ENCODE assay signal across 8 mouse cellular contexts in genomic region chr5:30155395-30155792, GRCm38 (mm10). TPM values are rescaled to one million over a fixed set of nuclear protein-coding genes. Genes with fewer than 3 reads are reported as not detected.
A peak's percentile ranks its signal among the peaks of the same experiment; 100 is the strongest.
DNase-seq lines count a peak whose midpoint lies in the region; ATAC-seq lines count a peak whose summit lies in the region.

No protein-coding gene starts in this region.

- H3K4me2 ChIP-seq in heart, embryonic 14.5 days (ENCODE audit: low read length): peak overlapping the region; percentile 83

- peak overlapping the region; percentile 68 to 82 for H3K4me3 ChIP-seq in heart, embryonic 14.5 days (ENCODE audit: control insufficient read depth in 1 of 2, insufficient read depth in 1 of 2, low read depth in 1 of 2, low read length in 2 of 2)
- H3K4me3 ChIP-seq in hindbrain, embryonic 10.5 days: peak overlapping the region; percentile 90

- H3K9ac ChIP-seq in heart, embryonic 14.5 days (ENCODE audit: low read length): peak overlapping the region; percentile 91

- DNase-seq in heart, postnatal 10 days: no peak
- no peak for DNase-seq in hindbrain, embryonic 10.5 days (ENCODE audit: low spot score)
- DNase-seq in left cerebral cortex, postnatal 36 days (ENCODE audit: low spot score in 2 of 2): no peak
- no peak for DNase-seq in layer of hippocampus, adult 11-12 months (ENCODE audit: low spot score)
- no peak for DNase-seq in adipocyte (ENCODE audit: low spot score)

- H3K9me3 ChIP-seq in heart, embryonic 14.5 days (ENCODE audit: control insufficient read depth, low read length): no peaks in the 10 kb centered on the region
- no peaks in the 10 kb centered on the region for H3K9me3 ChIP-seq in hindbrain, embryonic 10.5 days

- no peaks in the 10 kb centered on the region for H3K27me3 ChIP-seq in heart, embryonic 14.5 days (ENCODE audit: control insufficient read depth, insufficient read depth, low read length)
- H3K27me3 ChIP-seq in hindbrain, embryonic 10.5 days (ENCODE audit: insufficient read depth, poor library complexity, severe bottlenecking): no peaks in the 10 kb centered on the region

- peaks cover 0 to 36% of the 10 kb centered on the region in 2 experiments; a peak in 3 of 4 replicates for H3K4me1 ChIP-seq in heart, embryonic 14.5 days (ENCODE audit: control insufficient read depth in 2 of 2, insufficient read depth in 2 of 2, low read length in 2 of 2)
- peaks cover 13% of the 10 kb centered on the region for H3K4me1 ChIP-seq in hindbrain, embryonic 10.5 days (replicated peaks)

- intact Hi-C loops in heart, postnatal 10 days (cut with DNase I): no loop called here
- intact Hi-C loops in left cerebral cortex, postnatal 36 days (cut with DNase I): no loop called here

- under 1% methylated on average over 31 of the region's 31 CpGs for WGBS in heart, embryonic 14.5 days
- WGBS in hindbrain, embryonic 10.5 days: under 1% methylated on average over 31 of the region's 31 CpGs

- ATAC-seq in heart, embryonic 14.5 days (ENCODE audit: insufficient number of reproducible peaks, insufficient read depth, low FRiP score, low read depth): peak; percentile 29; the same call in 1 of the 2 replicates
- ATAC-seq in activated CD4-positive, CD25-positive, alpha-beta regulatory T cell, adult 4 months: peak; percentile 21
- ATAC-seq in megakaryocyte-erythroid progenitor cell, adult 5-6 weeks (replicated peaks; ENCODE audit: low FRiP score, low TSS enrichment, poor library complexity, severe bottlenecking): peak; percentile 35

- H3K27ac ChIP-seq in heart, embryonic 14.5 days (replicated peaks in 1 of 2; ENCODE audit: control insufficient read depth in 1 of 2, insufficient read depth in 1 of 2, low read depth in 2 of 2, low read length in 2 of 2): peak overlapping the region; percentile 93 to 98
- H3K27ac ChIP-seq in hindbrain, embryonic 10.5 days: peak overlapping the region; percentile 99

- peaks cover 17% of the 10 kb centered on the region; the same call in 1 of the 2 replicates for H3K36me3 ChIP-seq in heart, embryonic 14.5 days (ENCODE audit: control insufficient read depth, insufficient read depth, low read length)
- no peaks in the 10 kb centered on the region for H3K36me3 ChIP-seq in hindbrain, embryonic 10.5 days

RNA-seq across cellular contexts. Expression of gene Hadhb, which starts 0.3 kb away (rescaled TPM):
- polyA plus RNA-seq in heart, embryonic 14.5 days (2014; fragmentation: Nextera tagmentation; extraction: Ambion mirVana): 421 and 422 TPM in 2 replicates
- 1,000 to 10,000 TPM; 1,544 to 1,693 TPM for total RNA-seq in heart, postnatal 10 days (2021)
- polyA plus RNA-seq in activated CD4-positive, CD25-positive, alpha-beta regulatory T cell, adult 4 months (2017; shearing (Covaris generic)): 100 to 1,000 TPM; 111 to 127 TPM
- 93.0 and 100 TPM in 2 replicates for polyA plus RNA-seq in hindbrain, embryonic 10.5 days (2016; fragmentation: Nextera tagmentation; extraction: Ambion mirVana)
- total RNA-seq in megakaryocyte-erythroid progenitor cell, adult 5-6 weeks (2014; fragmentation: Nextera tagmentation): 85.5 and 94.8 TPM in 2 replicates
- 65.4 and 79.4 TPM in 2 replicates for total RNA-seq in megakaryocyte-erythroid progenitor cell, adult 5-6 weeks (2017)
- total RNA-seq in left cerebral cortex, postnatal 36 days (2021): 10 to 100 TPM; 80.3 to 81.5 TPM

RNA-seq across cellular contexts. Expression of gene Hadha, which starts 0.4 kb away (rescaled TPM):
- 223 and 246 TPM in 2 replicates for polyA plus RNA-seq in heart, embryonic 14.5 days (2014; fragmentation: Nextera tagmentation; extraction: Ambion mirVana)
- total RNA-seq in heart, postnatal 10 days (2021): 1,000 to 10,000 TPM; 1,297 to 1,510 TPM
- 10 to 100 TPM; 68.8 to 80.0 TPM for polyA plus RNA-seq in activated CD4-positive, CD25-positive, alpha-beta regulatory T cell, adult 4 months (2017; shearing (Covaris generic))
- 93.9 and 94.9 TPM in 2 replicates for polyA plus RNA-seq in hindbrain, embryonic 10.5 days (2016; fragmentation: Nextera tagmentation; extraction: Ambion mirVana)
- 116 and 125 TPM in 2 replicates for total RNA-seq in megakaryocyte-erythroid progenitor cell, adult 5-6 weeks (2014; fragmentation: Nextera tagmentation)
- total RNA-seq in megakaryocyte-erythroid progenitor cell, adult 5-6 weeks (2017): 157 TPM in 2 replicates
- total RNA-seq in left cerebral cortex, postnatal 36 days (2021): 10 to 100 TPM; 63.4 to 66.5 TPM

RNA-seq across cellular contexts. Expression of gene 3110082J24Rik, which starts 49.5 kb away (rescaled TPM):
- not detected in 2 replicates for polyA plus RNA-seq in heart, embryonic 14.5 days (2014; fragmentation: Nextera tagmentation; extraction: Ambion mirVana)
- not detected for total RNA-seq in heart, postnatal 10 days (2021)
- polyA plus RNA-seq in activated CD4-positive, CD25-positive, alpha-beta regulatory T cell, adult 4 months (2017; shearing (Covaris generic)): not detected
- 2.2 and 4.9 TPM in 2 replicates for polyA plus RNA-seq in hindbrain, embryonic 10.5 days (2016; fragmentation: Nextera tagmentation; extraction: Ambion mirVana)
- total RNA-seq in megakaryocyte-erythroid progenitor cell, adult 5-6 weeks (2014; fragmentation: Nextera tagmentation): not detected in 2 replicates
- total RNA-seq in megakaryocyte-erythroid progenitor cell, adult 5-6 weeks (2017): not detected in 2 replicates
- total RNA-seq in left cerebral cortex, postnatal 36 days (2021): 1 to 10 TPM; 3.1 to 3.3 TPM

RNA-seq across cellular contexts. Expression of gene Adgrf3, which starts 50.1 kb away (rescaled TPM):
- 0.45 and 0.86 TPM in 2 replicates for polyA plus RNA-seq in heart, embryonic 14.5 days (2014; fragmentation: Nextera tagmentation; extraction: Ambion mirVana)
- under 1 TPM; 0.42 to 0.45 TPM for total RNA-seq in heart, postnatal 10 days (2021)
- polyA plus RNA-seq in activated CD4-positive, CD25-positive, alpha-beta regulatory T cell, adult 4 months (2017; shearing (Covaris generic)): not detected
- polyA plus RNA-seq in hindbrain, embryonic 10.5 days (2016; fragmentation: Nextera tagmentation; extraction: Ambion mirVana): not detected in 2 replicates
- not detected in 2 replicates for total RNA-seq in megakaryocyte-erythroid progenitor cell, adult 5-6 weeks (2014; fragmentation: Nextera tagmentation)
- 0.34 TPM in 1 of 2 replicates, not detected in the other for total RNA-seq in megakaryocyte-erythroid progenitor cell, adult 5-6 weeks (2017)
- not detected for total RNA-seq in left cerebral cortex, postnatal 36 days (2021)

RNA-seq across cellular contexts. Expression of gene Garem2, which starts 50.4 kb away (rescaled TPM):
- polyA plus RNA-seq in heart, embryonic 14.5 days (2014; fragmentation: Nextera tagmentation; extraction: Ambion mirVana): 0.26 and 0.30 TPM in 2 replicates
- under 1 TPM; 0.22 to 0.26 TPM for total RNA-seq in heart, postnatal 10 days (2021)
- not detected for polyA plus RNA-seq in activated CD4-positive, CD25-positive, alpha-beta regulatory T cell, adult 4 months (2017; shearing (Covaris generic))
- polyA plus RNA-seq in hindbrain, embryonic 10.5 days (2016; fragmentation: Nextera tagmentation; extraction: Ambion mirVana): 7.2 and 22.7 TPM in 2 replicates
- total RNA-seq in megakaryocyte-erythroid progenitor cell, adult 5-6 weeks (2014; fragmentation: Nextera tagmentation): not detected in 2 replicates
- total RNA-seq in megakaryocyte-erythroid progenitor cell, adult 5-6 weeks (2017): 0.47 TPM in 1 of 2 replicates, not detected in the other
- 10 to 100 TPM; 12.0 to 13.0 TPM for total RNA-seq in left cerebral cortex, postnatal 36 days (2021)

Comparison
In these comparisons a context has a peak if more than half of its experiments do, and no peak if none do; other contexts are left out.
1. RNA of gene Hadhb, which starts 0.3 kb away (total RNA-seq): 1,544 to 1,693 TPM in heart, postnatal 10 days; 65.4 to 94.8 TPM in megakaryocyte-erythroid progenitor cell, adult 5-6 weeks and 80.3 to 81.5 TPM in left cerebral cortex, postnatal 36 days; every median in the first group is over 10 times any median in the second.
2. RNA of gene Hadha, which starts 0.4 kb away (total RNA-seq): 1,297 to 1,510 TPM in heart, postnatal 10 days; 116 to 157 TPM in megakaryocyte-erythroid progenitor cell, adult 5-6 weeks and 63.4 to 66.5 TPM in left cerebral cortex, postnatal 36 days; every median in the first group is over 4 times any median in the second.
3. RNA of gene 3110082J24Rik, which starts 49.5 kb away (total RNA-seq): 3.1 to 3.3 TPM in left cerebral cortex, postnatal 36 days; not detected in heart, postnatal 10 days and not detected in megakaryocyte-erythroid progenitor cell, adult 5-6 weeks; every median in the first group is over 4 times any median in the second.
4. Peak in every context shown above with its lines, with median percentiles within 50 percentile points of each other: ATAC-seq.